Mouse (Mus musculus): ENCODE results near the gene Pabpc1l. TPM values are rescaled to one million over a fixed set of nuclear protein-coding genes. Genes with fewer than 3 reads are reported as not detected.

Gene Pabpc1l
- polyA plus RNA-seq, 1 experiment from 2014 or later = 1.7 TPM

- Histone ChIP-seq H3K36me3 (peaks cover 73% of the 10 kb centered on the region), H3K4me3 (no peak overlapping the region), H3K9me3 (no peaks in the 10 kb centered on the region), H3K4me2 (no peak overlapping the region), H3K9ac (no peak overlapping the region), H3K27ac (replicated peaks) (no peak overlapping the region), H3K27me3 (no peaks in the 10 kb centered on the region), H3K4me1 (replicated peaks) (no peaks in the 10 kb centered on the region)
- WGBS = 93% methylated on average over 11 of the region's 11 CpGs
- no peak for ATAC-seq (ENCODE audit: low read depth)
Measured at GRCm38 (mm10) chr2:164098603-164099250, 73.5 kb downstream of the Pabpc1l start.

Other genes starting within 250 kb of the Pabpc1l start
- 0.32 TPM in 1 of 2 replicates, not detected in the other for gene Ccn5, start 204.6 kb upstream of the Pabpc1l start, polyA plus RNA-seq (2015; fragmentation: Nextera tagmentation; extraction: Ambion mirVana)
- not detected in 2 replicates for gene Kcnk15, start 171.8 kb upstream of the Pabpc1l start, polyA plus RNA-seq (2015; fragmentation: Nextera tagmentation; extraction: Ambion mirVana)
- 8.5 and 8.7 TPM in 2 replicates for gene Rims4, start 106.8 kb upstream of the Pabpc1l start, polyA plus RNA-seq (2015; fragmentation: Nextera tagmentation; extraction: Ambion mirVana)
- 455 and 477 TPM in 2 replicates for gene Ywhab, start 30.5 kb upstream of the Pabpc1l start, polyA plus RNA-seq (2015; fragmentation: Nextera tagmentation; extraction: Ambion mirVana)
- 19.4 and 21.2 TPM in 2 replicates for gene Stk4, start 44.9 kb downstream of the Pabpc1l start, polyA plus RNA-seq (2015; fragmentation: Nextera tagmentation; extraction: Ambion mirVana)
- gene Tomm34, start 45.7 kb downstream of the Pabpc1l start, polyA plus RNA-seq (2015; fragmentation: Nextera tagmentation; extraction: Ambion mirVana) = 45.3 and 48.0 TPM in 2 replicates
- 0.40 and 0.50 TPM in 2 replicates for gene Kcns1, start 145.7 kb downstream of the Pabpc1l start, polyA plus RNA-seq (2015; fragmentation: Nextera tagmentation; extraction: Ambion mirVana)
- not detected in 2 replicates for gene Wfdc5, start 157.3 kb downstream of the Pabpc1l start, polyA plus RNA-seq (2015; fragmentation: Nextera tagmentation; extraction: Ambion mirVana)
- gene Wfdc12, start 165.2 kb downstream of the Pabpc1l start, polyA plus RNA-seq (2015; fragmentation: Nextera tagmentation; extraction: Ambion mirVana) = not detected in 2 replicates
- not detected in 2 replicates for gene Wfdc15a, start 174.7 kb downstream of the Pabpc1l start, polyA plus RNA-seq (2015; fragmentation: Nextera tagmentation; extraction: Ambion mirVana)
- gene Wfdc15b, start 196.2 kb downstream of the Pabpc1l start, polyA plus RNA-seq (2015; fragmentation: Nextera tagmentation; extraction: Ambion mirVana) = not detected in 2 replicates
- gene Svs2, start 213.0 kb downstream of the Pabpc1l start, polyA plus RNA-seq (2015; fragmentation: Nextera tagmentation; extraction: Ambion mirVana) = not detected in 2 replicates
- gene Svs3b, start 231.2 kb downstream of the Pabpc1l start, polyA plus RNA-seq (2015; fragmentation: Nextera tagmentation; extraction: Ambion mirVana) = not detected in 2 replicates

All from neural tube, embryonic 13.5 days (tissue).